Mouse (Mus musculus): ENCODE measurements around the gene P2rx7. TPM values are rescaled to one million over a fixed set of nuclear protein-coding genes. Genes with fewer than 3 reads are reported as not detected.
"Not testable (repeated sequence)": the region's sequence is repeated elsewhere in the genome, so short reads cannot be mapped to it uniquely, and the experiment has no call there.

The P2rx7 gene
- polyA plus RNA-seq, 1 experiment from 2014 or later, result 1.5 TPM

GRCm38 (mm10) chr5:122646050-122646449 lies 2.3 kb downstream of the P2rx7 start:
- no peak overlapping the region for H3K4me2 ChIP-seq
- 54% methylated on average over 11 of the region's 11 CpGs for WGBS (ENCODE audit: insufficient replicate concordance)
- H3K9ac ChIP-seq, result no peak overlapping the region
- peaks cover 21% of the 10 kb centered on the region for H3K27me3 ChIP-seq
- no peaks in the 10 kb centered on the region for H3K36me3 ChIP-seq (replicated peaks)
- no peak overlapping the region for H3K4me3 ChIP-seq (replicated peaks)
- H3K27ac ChIP-seq (replicated peaks), result no peak overlapping the region
- H3K4me1 ChIP-seq (replicated peaks), result peaks cover 23% of the 10 kb centered on the region
- no peak for ATAC-seq (ENCODE audit: insufficient read depth)
- H3K9me3 ChIP-seq (replicated peaks), result no peaks in the 10 kb centered on the region

- Histone ChIP-seq H3K36me3 (replicated peaks) (no peaks in the 10 kb centered on the region), H3K4me3 (replicated peaks) (no peak overlapping the region), H3K9me3 (replicated peaks) (no peaks in the 10 kb centered on the region), H3K27ac (replicated peaks) (no peak overlapping the region), H3K4me1 (replicated peaks) (peaks cover 33% of the 10 kb centered on the region), H3K27me3 (peaks cover 21% of the 10 kb centered on the region), H3K9ac (no peak overlapping the region), H3K4me2 (no peak overlapping the region)
- WGBS (ENCODE audit: insufficient replicate concordance), result 50% methylated on average over 9 of the region's 9 CpGs
- ATAC-seq (ENCODE audit: insufficient read depth), result no peak
Measured at GRCm38 (mm10) chr5:122647256-122647924, 3.7 kb downstream of the P2rx7 start.

GRCm38 (mm10) chr5:122647952-122648374 lies 4.3 kb downstream of the P2rx7 start:
- peaks cover 21% of the 10 kb centered on the region for H3K27me3 ChIP-seq
- not testable (repeated sequence) for H3K9ac ChIP-seq; H3K27ac ChIP-seq (replicated peaks); H3K36me3 ChIP-seq (replicated peaks); H3K9me3 ChIP-seq (replicated peaks); ATAC-seq (ENCODE audit: insufficient read depth); H3K4me2 ChIP-seq; H3K4me3 ChIP-seq (replicated peaks)
- peaks cover 39% of the 10 kb centered on the region for H3K4me1 ChIP-seq (replicated peaks)
- 74% methylated on average over 14 of the region's 14 CpGs for WGBS (ENCODE audit: insufficient replicate concordance)

GRCm38 (mm10) chr5:122649264-122649663 lies 5.6 kb downstream of the P2rx7 start:
- no peaks in the 10 kb centered on the region for H3K36me3 ChIP-seq (replicated peaks)
- H3K9me3 ChIP-seq (replicated peaks), result no peaks in the 10 kb centered on the region
- H3K27ac ChIP-seq (replicated peaks), result no peak overlapping the region
- WGBS (ENCODE audit: insufficient replicate concordance), result 63% methylated on average over 8 of the region's 8 CpGs
- H3K27me3 ChIP-seq, result peaks cover 21% of the 10 kb centered on the region
- no peak overlapping the region for H3K4me2 ChIP-seq
- no peak overlapping the region for H3K9ac ChIP-seq
- ATAC-seq (ENCODE audit: insufficient read depth), result no peak
- no peak overlapping the region for H3K4me3 ChIP-seq (replicated peaks)
- peaks cover 42% of the 10 kb centered on the region for H3K4me1 ChIP-seq (replicated peaks)

GRCm38 (mm10) chr5:122650100-122650499 lies 6.4 kb downstream of the P2rx7 start:
- 42% methylated on average over 8 of the region's 8 CpGs for WGBS (ENCODE audit: insufficient replicate concordance)
- Histone ChIP-seq H3K4me1 (replicated peaks) (peaks cover 45% of the 10 kb centered on the region), H3K27ac (replicated peaks) (no peak overlapping the region), H3K4me2 (no peak overlapping the region), H3K36me3 (replicated peaks) (no peaks in the 10 kb centered on the region), H3K9me3 (replicated peaks) (no peaks in the 10 kb centered on the region), H3K4me3 (replicated peaks) (no peak overlapping the region), H3K27me3 (peaks cover 19% of the 10 kb centered on the region), H3K9ac (no peak overlapping the region)
- ATAC-seq (ENCODE audit: insufficient read depth), result no peak

GRCm38 (mm10) chr5:122652506-122652905 lies 8.8 kb downstream of the P2rx7 start:
- Histone ChIP-seq H3K27me3 (peaks cover 12% of the 10 kb centered on the region), H3K4me1 (replicated peaks) (peaks cover 35% of the 10 kb centered on the region), H3K9ac (no peak overlapping the region), H3K9me3 (replicated peaks) (no peaks in the 10 kb centered on the region), H3K4me2 (peak overlapping the region; percentile 48), H3K27ac (replicated peaks) (peak overlapping the region; percentile 54), H3K4me3 (replicated peaks) (no peak overlapping the region), H3K36me3 (replicated peaks) (no peaks in the 10 kb centered on the region)
- peak; percentile 90 for ATAC-seq (ENCODE audit: insufficient read depth)
- 9% methylated on average over 7 of the region's 7 CpGs for WGBS (ENCODE audit: insufficient replicate concordance)

- H3K27ac ChIP-seq (replicated peaks), result no peak overlapping the region
- no peaks in the 10 kb centered on the region for H3K9me3 ChIP-seq (replicated peaks)
- 58% methylated on average over 10 of the region's 10 CpGs for WGBS (ENCODE audit: insufficient replicate concordance)
- H3K4me3 ChIP-seq (replicated peaks), result no peak overlapping the region
- peaks cover 35% of the 10 kb centered on the region for H3K4me1 ChIP-seq (replicated peaks)
- no peak for ATAC-seq (ENCODE audit: insufficient read depth)
- no peaks in the 10 kb centered on the region for H3K36me3 ChIP-seq (replicated peaks)
- peak overlapping the region; percentile 48 for H3K4me2 ChIP-seq
- H3K9ac ChIP-seq, result no peak overlapping the region
- H3K27me3 ChIP-seq, result peaks cover 12% of the 10 kb centered on the region
Measured at GRCm38 (mm10) chr5:122653112-122653445, 9.4 kb downstream of the P2rx7 start.

- H3K4me1 ChIP-seq (replicated peaks), result peaks cover 35% of the 10 kb centered on the region
- H3K4me3 ChIP-seq (replicated peaks), result no peak overlapping the region
- peaks cover 7% of the 10 kb centered on the region for H3K27me3 ChIP-seq
- no peak for ATAC-seq (ENCODE audit: insufficient read depth)
- 0 out of 2 replicates have a peak, but pooled peaks cover 2% of the 10 kb centered on the region for H3K36me3 ChIP-seq (replicated peaks)
- no peak overlapping the region for H3K9ac ChIP-seq
- no peak overlapping the region for H3K27ac ChIP-seq (replicated peaks)
- H3K4me2 ChIP-seq, result 0 out of 2 replicates have a peak overlapping the region, but pooled peaks have one; percentile 48
- 47% methylated on average over 15 of the region's 15 CpGs for whole genome bisulfite sequencing (ENCODE audit: insufficient replicate concordance)
- H3K9me3 ChIP-seq (replicated peaks), result no peaks in the 10 kb centered on the region
Measured at GRCm38 (mm10) chr5:122653446-122654267, 9.9 kb downstream of the P2rx7 start.

- ATAC-seq (ENCODE audit: insufficient read depth), result no peak
- Histone ChIP-seq H3K4me3 (replicated peaks) (no peak overlapping the region), H3K9ac (no peak overlapping the region), H3K36me3 (replicated peaks) (0 out of 2 replicates have a peak, but pooled peaks cover 2% of the 10 kb centered on the region), H3K4me1 (replicated peaks) (peaks cover 35% of the 10 kb centered on the region), H3K27ac (replicated peaks) (no peak overlapping the region), H3K27me3 (peaks cover 5% of the 10 kb centered on the region), H3K9me3 (replicated peaks) (no peaks in the 10 kb centered on the region), H3K4me2 (no peak overlapping the region)
- 66% methylated on average over 5 of the region's 5 CpGs for WGBS (ENCODE audit: insufficient replicate concordance)
Measured at GRCm38 (mm10) chr5:122654268-122654573, 10.5 kb downstream of the P2rx7 start.

GRCm38 (mm10) chr5:122656808-122657207 lies 13.1 kb downstream of the P2rx7 start:
- 80% methylated on average over 12 of the region's 12 CpGs for WGBS (ENCODE audit: insufficient replicate concordance)
- Histone ChIP-seq H3K9me3 (replicated peaks) (no peaks in the 10 kb centered on the region), H3K4me3 (replicated peaks) (no peak overlapping the region), H3K4me2 (no peak overlapping the region), H3K27me3 (no peaks in the 10 kb centered on the region; the same call in 1 of the 2 replicates), H3K27ac (replicated peaks) (no peak overlapping the region), H3K9ac (no peak overlapping the region), H3K36me3 (replicated peaks) (0 out of 2 replicates have a peak, but pooled peaks cover 2% of the 10 kb centered on the region), H3K4me1 (replicated peaks) (peaks cover 31% of the 10 kb centered on the region)
- no peak for ATAC-seq (ENCODE audit: insufficient read depth)

GRCm38 (mm10) chr5:122662501-122662900 lies 18.8 kb downstream of the P2rx7 start:
- Histone ChIP-seq H3K9ac (no peak overlapping the region), H3K27ac (replicated peaks) (no peak overlapping the region)
- ATAC-seq (ENCODE audit: insufficient read depth), result peak; percentile 59

More at GRCm38 (mm10) chr5:122662501-122662900, 18.8 kb downstream of the P2rx7 start:
- H3K4me2 ChIP-seq, result no peak overlapping the region
- H3K27me3 ChIP-seq, result no peaks in the 10 kb centered on the region
- no peaks in the 10 kb centered on the region for H3K9me3 ChIP-seq (replicated peaks)
- H3K4me1 ChIP-seq (replicated peaks), result no peaks in the 10 kb centered on the region; the same call in 1 of the 2 replicates
- no peak overlapping the region for H3K4me3 ChIP-seq (replicated peaks)
- 73% methylated on average over 6 of the region's 6 CpGs for WGBS (ENCODE audit: insufficient replicate concordance)
- 0 out of 2 replicates have a peak, but pooled peaks cover 2% of the 10 kb centered on the region for H3K36me3 ChIP-seq (replicated peaks)

Measured in liver, embryonic 15.5 days (tissue).